Mouse (Mus musculus) small intestine, adult 2 months (tissue): ENCODE measurements around the gene Pde9a.

Experiments used
- CTCF ChIP-seq: fragments of 200-500 bp; IDR thresholded peaks from 2 replicates; pipeline ENCODE4 v1.5.1; 2012; ENCODE audit warnings: low read depth, mild to moderate bottlenecking, control low read depth, inconsistent platforms, low read length, moderate library complexity, mixed read lengths; ENCODE audit not compliant: insufficient replicate concordance, insufficient read length; ENCODE audit errors: extremely low read depth
- POLR2A ChIP-seq: fragments of 200-500 bp; IDR thresholded peaks from 2 replicates; pipeline ENCODE4 v1.6.1; 2012; ENCODE audit warnings: low read depth, mild to moderate bottlenecking, control low read depth, inconsistent platforms, low read length, moderate library complexity

DNA sequence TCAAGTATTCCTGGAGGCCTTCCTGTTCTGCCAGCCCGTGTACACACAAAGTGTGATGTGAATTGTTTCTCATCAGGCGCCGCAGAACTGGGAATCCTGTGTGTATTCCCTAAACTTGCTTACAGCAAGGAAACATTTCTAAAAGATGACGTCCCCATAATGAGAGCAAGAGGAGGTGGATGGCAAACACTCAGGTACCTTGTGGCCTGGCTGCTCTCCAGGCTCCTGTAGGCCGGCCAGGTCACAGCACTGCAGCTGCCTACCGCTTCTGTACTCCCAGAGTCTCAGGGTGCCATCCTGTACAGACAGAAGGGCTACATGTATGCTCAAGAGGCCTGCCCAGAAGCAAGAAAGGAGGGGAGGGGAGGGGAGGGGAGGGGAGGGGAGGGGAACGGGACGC lies 114.4 kb downstream of the Pde9a start:
- TF ChIP-seq CTCF = no peak
- TF ChIP-seq POLR2A = no peak
